Mouse (Mus musculus) hindbrain, postnatal 0 days (tissue): Measurements from ENCODE around the gene Chil5. TPM values are rescaled to one million over a fixed set of nuclear protein-coding genes. Genes with fewer than 3 reads are reported as not detected.
A peak's percentile ranks its signal among the peaks of the same experiment; 100 is the strongest.
"Not testable (repeated sequence)": the region's sequence is repeated elsewhere in the genome, so short reads cannot be mapped to it uniquely, and the experiment has no call there.

ENCODE experiments used
- ATAC-seq: fragments of 200-750 bp; cut with Nextera tagmentation; 2 replicates; pipeline ENCODE4 v1.8.0; 2017; ENCODE audit warnings: mild to moderate bottlenecking, moderate TSS enrichment, moderate library complexity
- DNase-seq: peaks from one replicate; pipeline ENCODE4 v3.0.0-alpha.2; 2015; ENCODE audit warnings: low spot score
- H3K27ac ChIP-seq: fragments of 300-500 bp; sonication (generic); 2 replicates; pipeline ENCODE4 v1.5.1; 2014; ENCODE audit warnings: mild to moderate bottlenecking
- H3K27me3 ChIP-seq: fragments of 300-500 bp; sonication (generic); 2 replicates; pipeline ENCODE4 v1.6.1; 2014; ENCODE audit warnings: low read length, mixed read lengths; ENCODE audit not compliant: insufficient read depth
- H3K36me3 ChIP-seq: fragments of 300-500 bp; sonication (generic); 2 replicates; pipeline ENCODE4 v1.6.1; 2014; ENCODE audit warnings: low read length, mixed read lengths; ENCODE audit not compliant: insufficient read depth
- H3K4me1 ChIP-seq: fragments of 300-500 bp; sonication (generic); 2 replicates; pipeline ENCODE4 v1.6.1; 2014; ENCODE audit warnings: antibody characterized with exemption, low read length, mixed read lengths; ENCODE audit not compliant: insufficient read depth
- H3K4me2 ChIP-seq: fragments of 300-500 bp; sonication (generic); 2 replicates; pipeline ENCODE4 v1.6.1; 2014; ENCODE audit warnings: low read depth, mild to moderate bottlenecking, low read length, moderate library complexity, mixed read lengths
- H3K4me3 ChIP-seq: fragments of 300-500 bp; sonication (generic); 2 replicates; pipeline ENCODE4 v1.5.1; 2014; ENCODE audit warnings: low read length
- H3K9ac ChIP-seq: fragments of 300-500 bp; sonication (generic); replicated peaks from 2 replicates; pipeline ENCODE4 v1.6.1; 2014; ENCODE audit warnings: mild to moderate bottlenecking, low read length, moderate library complexity, mixed read lengths
- H3K9me3 ChIP-seq: fragments of 300-500 bp; sonication (generic); 2 replicates; pipeline ENCODE4 v1.6.1; 2016; ENCODE audit warnings: low read length, mixed read lengths
- CTCF ChIP-seq: IDR thresholded peaks from 2 replicates; pipeline ENCODE4 v1.5.1; 2016; ENCODE audit warnings: antibody characterized with exemption, control low read depth, low read depth
- WGBS: fragments of 180-500 bp; shearing (Covaris S2); extraction: QIAGEN DNeasy Blood & Tissue Kit; methylation state at CpG from one replicate; pipeline ENCODE4 v1.1.7; 2014; 5-methylcytosine and 5-hydroxymethylcytosine counted together
- polyA plus RNA-seq: library from polyadenylated mRNA; unstranded; fragments of >200 nt; fragmentation: Nextera tagmentation; extraction: Ambion mirVana; gene quantifications from 2 replicates; pipeline ENCODE4 v1.2.1, GENCODE M21; 2015
- total RNA-seq: library from RNA; depleted of rRNA; stranded (reverse); fragments of >200 nt; gene quantifications from 2 replicates; pipeline ENCODE4 v1.2.3, GENCODE M21; 2014

Chil5 gene
- total and polyA plus RNA-seq, 2 experiments from 2014 or later: 0.23 TPM; not detected in 1

DNA sequence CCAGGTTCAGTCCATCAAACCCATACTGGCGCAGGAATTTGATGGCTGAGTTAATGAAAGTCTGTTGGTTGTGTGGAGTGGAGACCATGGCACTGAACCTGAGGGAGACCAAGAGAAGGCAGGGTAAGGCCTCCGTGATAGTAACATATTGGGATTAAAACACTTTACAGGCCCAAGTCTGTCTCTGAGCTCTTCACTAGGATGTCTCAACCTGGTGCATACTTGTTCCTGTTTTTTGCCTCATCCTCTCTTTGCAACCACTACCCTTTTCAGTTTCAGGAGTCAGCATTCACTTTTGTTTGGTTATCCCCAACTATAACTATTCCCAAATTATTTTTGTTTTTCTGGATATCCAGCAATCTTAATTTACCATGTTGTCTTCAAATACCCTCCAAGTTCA is 8.5 kb downstream of the Chil5 start:
- Histone ChIP-seq H3K27ac (no peak overlapping the region), H3K9ac (no peak overlapping the region), H3K4me3 (no peak overlapping the region), H3K4me1 (no peaks in the 10 kb centered on the region), H3K9me3 (no peaks in the 10 kb centered on the region), H3K4me2 (no peak overlapping the region), H3K36me3 (no peaks in the 10 kb centered on the region), H3K27me3 (no peaks in the 10 kb centered on the region)
- ATAC-seq (no peak), DNase-seq (no peak)
- TF ChIP-seq CTCF: no peak
- 92% methylated on average over 2 of the region's 2 CpGs for WGBS

DNA sequence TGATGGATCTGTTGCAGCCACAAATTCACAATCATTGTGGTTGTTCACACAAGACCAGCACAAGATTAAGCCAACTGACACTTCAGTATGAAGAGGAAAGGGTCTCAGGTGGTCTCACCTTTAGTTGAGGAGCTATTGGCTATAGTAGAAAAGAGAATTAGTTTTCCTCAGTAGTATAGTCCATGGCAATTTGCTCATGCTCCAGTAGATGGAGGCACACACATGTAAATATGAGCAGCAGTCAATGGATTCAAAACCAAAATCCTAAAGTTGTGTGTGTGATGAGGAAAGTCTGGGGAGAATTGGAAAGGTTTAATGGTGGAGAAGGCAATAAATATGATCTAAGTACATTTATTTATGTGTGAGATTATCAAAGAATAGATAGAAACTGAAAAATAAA is 10.8 kb downstream of the Chil5 start:
- peak; percentile 71 for TF ChIP-seq CTCF
- H3K4me1 ChIP-seq: no peaks in the 10 kb centered on the region
- no peak overlapping the region for H3K9ac ChIP-seq
- H3K4me2 ChIP-seq: no peak overlapping the region
- peak; percentile 62 for DNase-seq
- H3K9me3 ChIP-seq: no peaks in the 10 kb centered on the region
- H3K36me3 ChIP-seq: no peaks in the 10 kb centered on the region
- no peak overlapping the region for H3K27ac ChIP-seq
- H3K27me3 ChIP-seq: no peaks in the 10 kb centered on the region
- ATAC-seq: no peak
- no peak overlapping the region for H3K4me3 ChIP-seq

DNA sequence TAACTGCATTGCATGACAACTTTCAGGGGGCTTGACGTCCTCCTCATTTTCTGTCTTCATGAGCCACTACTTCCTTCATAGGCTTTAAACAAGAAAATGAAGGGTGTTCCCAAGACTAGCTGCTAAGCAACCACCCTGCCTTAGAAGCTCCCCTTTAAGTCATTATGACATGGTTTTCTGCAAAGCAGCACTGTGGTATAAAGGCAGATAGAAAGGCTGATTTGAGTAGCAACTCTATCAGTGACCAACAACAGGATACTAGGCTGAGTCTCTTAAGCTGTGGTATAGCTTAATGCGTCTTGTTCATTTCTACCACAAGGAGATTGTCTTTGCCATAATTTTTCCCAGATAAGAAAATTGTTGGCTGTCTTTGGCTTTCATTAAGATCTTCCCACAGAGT is 18.1 kb downstream of the Chil5 start, which contains the start of gene Pifo:
Gene Pifo, minus strand, starts transcription at position 101 of the 400 bp plus-strand sequence.
- ATAC-seq: no peak
- TF ChIP-seq CTCF: no peak
- Histone ChIP-seq H3K4me3 (no peak within 1 kb of the TSS), H3K4me1 (no peaks in the 10 kb centered on the region), H3K27ac (no peak within 1 kb of the TSS), H3K36me3 (no peaks in the 10 kb centered on the region), H3K9ac (no peak within 1 kb of the TSS), H3K4me2 (no peak within 1 kb of the TSS), H3K27me3 (no peaks in the 10 kb centered on the region), H3K9me3 (no peaks in the 10 kb centered on the region)
- no peak for DNase-seq
- WGBS: 79% methylated on average over 2 of the region's 2 CpGs

DNA sequence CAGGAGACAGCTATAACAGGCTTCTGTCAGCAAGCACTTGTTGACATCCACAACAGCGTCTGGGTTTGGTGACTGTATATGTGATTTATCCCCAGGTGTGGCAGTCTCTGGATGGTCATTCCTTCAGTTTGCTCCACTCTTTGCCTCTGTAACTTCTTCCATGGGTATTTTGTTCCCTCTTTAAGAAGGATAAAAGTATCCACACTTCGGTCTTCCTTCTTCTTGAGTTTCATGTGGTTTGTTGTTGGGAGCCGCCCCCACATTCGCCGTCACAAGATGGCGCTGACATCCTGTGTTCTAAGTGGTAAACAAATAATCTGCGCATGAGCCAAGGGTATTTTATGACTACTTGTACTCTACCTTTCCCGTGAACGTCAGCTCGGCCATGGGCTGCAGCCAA is 29.3 kb downstream of the Chil5 start:
- ATAC-seq, H3K9me3 ChIP-seq, H3K27ac ChIP-seq, DNase-seq, H3K4me1 ChIP-seq, H3K9ac ChIP-seq, H3K4me2 ChIP-seq, H3K36me3 ChIP-seq, H3K27me3 ChIP-seq, H3K4me3 ChIP-seq: not testable (repeated sequence)
- WGBS: 70% methylated on average over 10 of the region's 10 CpGs

DNA sequence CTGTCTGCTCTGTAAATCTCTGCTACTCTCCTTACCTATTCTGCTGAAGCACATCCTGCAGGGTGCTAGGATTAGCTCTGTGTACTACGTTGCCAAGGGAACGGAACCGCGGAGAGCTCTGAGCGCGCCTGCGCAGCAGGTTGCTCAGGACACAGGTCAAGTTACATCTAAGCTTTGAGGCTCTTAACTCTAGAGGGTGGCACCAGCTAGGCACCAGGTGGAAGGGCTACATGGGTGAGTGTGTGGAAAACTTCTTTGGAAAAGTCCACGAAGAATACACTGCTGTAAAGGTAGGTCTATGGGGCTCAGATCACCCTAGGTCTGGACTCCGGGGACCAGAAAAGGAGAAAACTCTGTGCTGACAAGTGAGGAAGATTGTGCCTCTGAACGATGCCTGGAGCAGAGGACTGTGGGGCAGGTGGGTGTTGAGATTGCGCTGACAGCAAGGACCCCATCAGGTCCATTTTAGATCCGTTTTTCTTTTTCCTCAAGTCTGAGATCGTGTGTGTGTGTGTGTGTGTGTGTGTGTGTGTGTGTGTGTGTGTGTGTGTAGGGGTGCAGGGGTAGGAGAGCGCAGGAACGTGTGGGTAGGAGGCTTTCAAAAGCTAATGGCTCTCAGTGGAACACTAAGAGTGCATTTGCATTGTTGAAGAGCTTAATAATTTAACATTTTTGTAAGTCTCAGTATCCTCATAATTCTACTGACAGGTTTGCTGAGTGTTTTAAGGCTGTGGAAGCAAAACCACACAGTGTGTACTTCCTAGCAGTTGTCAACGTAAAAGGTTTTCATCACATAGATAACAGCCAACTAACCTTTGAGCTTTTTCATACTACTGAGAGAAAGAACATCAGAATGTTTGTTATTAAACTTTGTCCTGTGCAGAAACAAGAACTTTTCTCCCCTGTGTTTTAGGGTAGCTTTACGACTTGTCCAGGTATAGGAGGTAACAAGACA is 30.9 kb downstream of the Chil5 start:
- no peak for TF ChIP-seq CTCF
- WGBS: 19% methylated on average over 17 of the region's 17 CpGs
- peak; percentile 95 for ATAC-seq
- H3K9ac ChIP-seq: no peak overlapping the region
- no peaks in the 10 kb centered on the region for H3K4me1 ChIP-seq
- H3K9me3 ChIP-seq: no peaks in the 10 kb centered on the region
- no peaks in the 10 kb centered on the region for H3K27me3 ChIP-seq
- no peaks in the 10 kb centered on the region for H3K36me3 ChIP-seq
- peak overlapping the region; percentile 28 for H3K4me3 ChIP-seq
- no peak overlapping the region for H3K27ac ChIP-seq
- H3K4me2 ChIP-seq: peak overlapping the region; percentile 57
- DNase-seq: peak; percentile 72

DNA sequence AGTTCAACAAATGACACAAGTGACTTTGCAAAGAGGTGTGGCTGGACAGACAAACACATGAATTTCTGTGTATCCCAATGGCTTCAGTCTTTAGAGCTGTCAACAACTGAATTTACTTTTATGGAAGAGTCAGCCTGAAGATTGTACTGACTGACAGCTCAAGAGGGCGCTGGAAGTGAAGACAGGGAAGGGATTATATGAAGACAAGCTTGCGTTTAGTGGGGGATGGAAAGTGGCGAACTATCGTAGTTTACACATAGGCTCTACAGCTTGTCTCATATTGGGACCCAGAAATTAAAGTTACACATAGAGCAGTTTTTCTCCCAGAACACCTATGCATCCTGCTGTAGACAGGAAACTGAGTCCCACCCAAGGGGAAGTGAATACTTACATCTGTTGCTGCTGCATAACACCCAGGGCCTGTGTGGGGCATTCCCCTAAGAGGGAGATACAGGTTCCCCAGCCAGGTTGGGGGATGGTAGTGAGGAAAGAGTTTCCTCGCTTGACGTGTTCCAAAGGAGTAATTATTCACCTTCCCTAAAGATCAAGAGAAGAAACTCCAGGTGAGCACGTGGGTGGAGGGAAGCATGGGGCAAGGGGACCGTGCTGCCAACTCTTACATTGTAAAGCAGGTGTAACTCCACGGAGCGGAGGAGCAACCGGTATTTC is 31.8 kb downstream of the Chil5 start:
- Histone ChIP-seq H3K4me2 (peak overlapping the region; percentile 57), H3K27me3 (no peaks in the 10 kb centered on the region), H3K36me3 (no peaks in the 10 kb centered on the region), H3K9ac (no peak overlapping the region), H3K4me1 (no peaks in the 10 kb centered on the region), H3K9me3 (no peaks in the 10 kb centered on the region), H3K27ac (no peak overlapping the region), H3K4me3 (peak overlapping the region; percentile 28)
- TF ChIP-seq CTCF: no peak
- WGBS: 21% methylated on average over 11 of the region's 11 CpGs
- ATAC-seq (peak; percentile 45; the same call in 1 of the 2 replicates), DNase-seq (peak; percentile 12)
